Mouse (Mus musculus) forebrain, postnatal 0 days (tissue): ENCODE measurements around the gene Agbl5. TPM values are rescaled to one million over a fixed set of nuclear protein-coding genes. Genes with fewer than 3 reads are reported as not detected.

Source experiments
- ATAC-seq: fragments of 200-750 bp; cut with Nextera tagmentation; 2 replicates; pipeline ENCODE4 v1.8.0; 2017; ENCODE audit warnings: mild to moderate bottlenecking, moderate library complexity
- DNase-seq: peaks from one replicate; pipeline ENCODE4 v3.0.0-alpha.2; 2015
- H3K27ac ChIP-seq: fragments of 300-500 bp; sonication (generic); 2 replicates; pipeline ENCODE4 v1.5.1; 2014; ENCODE audit warnings: low read depth, mild to moderate bottlenecking, antibody characterized with exemption, low read length, moderate library complexity, mixed read lengths
- H3K27me3 ChIP-seq: fragments of 300-500 bp; sonication (generic); 2 replicates; pipeline ENCODE4 v1.6.1; 2014; ENCODE audit warnings: mild to moderate bottlenecking, low read length, mixed read lengths; ENCODE audit not compliant: insufficient read depth
- H3K36me3 ChIP-seq: fragments of 300-500 bp; sonication (generic); 2 replicates; pipeline ENCODE4 v1.6.1; 2014; ENCODE audit warnings: mild to moderate bottlenecking, moderate library complexity; ENCODE audit not compliant: insufficient read depth
- H3K4me1 ChIP-seq: fragments of 300-500 bp; sonication (generic); 2 replicates; pipeline ENCODE4 v1.6.1; 2014; ENCODE audit warnings: antibody characterized with exemption; ENCODE audit not compliant: insufficient read depth
- H3K4me2 ChIP-seq: fragments of 300-500 bp; sonication (generic); 2 replicates; pipeline ENCODE4 v1.6.1; 2014; ENCODE audit warnings: low read depth, mild to moderate bottlenecking, moderate library complexity
- H3K4me3 ChIP-seq: fragments of 300-500 bp; sonication (generic); 2 replicates; pipeline ENCODE4 v1.5.1; 2014; ENCODE audit warnings: low read depth, low read length, mixed read lengths
- H3K9ac ChIP-seq: fragments of 300-500 bp; sonication (generic); 2 replicates; pipeline ENCODE4 v1.6.1; 2014; ENCODE audit warnings: mild to moderate bottlenecking
- H3K9me3 ChIP-seq: fragments of 300-500 bp; sonication (generic); 2 replicates; pipeline ENCODE4 v1.6.1; 2016; ENCODE audit warnings: low read length
- CTCF ChIP-seq: sonication (generic); IDR thresholded peaks from 2 replicates; pipeline ENCODE4 v1.5.1; 2016; ENCODE audit warnings: antibody characterized with exemption, control low read depth, low read depth
- WGBS: fragments of 180-500 bp; shearing (Covaris S2); extraction: QIAGEN DNeasy Blood & Tissue Kit; methylation state at CpG from one replicate; pipeline ENCODE4 v1.1.7; 2014; 5-methylcytosine and 5-hydroxymethylcytosine counted together
- polyA plus RNA-seq: library from polyadenylated mRNA; unstranded; fragments of >200 nt; fragmentation: Nextera tagmentation; extraction: Ambion mirVana; gene quantifications from 2 replicates; pipeline ENCODE4 v1.2.1, GENCODE M21; 2015
- total RNA-seq: library from RNA; depleted of rRNA; stranded (reverse); fragments of >200 nt; gene quantifications from 2 replicates; pipeline ENCODE4 v1.2.3, GENCODE M21; 2014

Gene Agbl5
- total and polyA plus RNA-seq, 2 experiments from 2014 or later: 21.5 to 52.2 TPM

- H3K4me3 ChIP-seq: no peak overlapping the region
- no peak overlapping the region for H3K27ac ChIP-seq
- H3K9me3 ChIP-seq: no peaks in the 10 kb centered on the region
- DNase-seq: no peak
- H3K27me3 ChIP-seq: no peaks in the 10 kb centered on the region
- H3K4me1 ChIP-seq: no peaks in the 10 kb centered on the region
- ATAC-seq: no peak
- no peak overlapping the region for H3K4me2 ChIP-seq
- TF ChIP-seq CTCF: peak; percentile 42
- no peak overlapping the region for H3K9ac ChIP-seq
- WGBS: 88% methylated on average over 2 of the region's 2 CpGs
- peaks cover 4% of the 10 kb centered on the region; the same call in 1 of the 2 replicates for H3K36me3 ChIP-seq
These were observed 32.4 kb upstream of the Agbl5 start for GRCm38 (mm10) chr5:30856124-30856523.

- 52% methylated on average over 4 of the region's 4 CpGs for WGBS
These were observed 24.6 kb upstream of the Agbl5 start for GRCm38 (mm10) chr5:30863852-30864251.

DNA sequence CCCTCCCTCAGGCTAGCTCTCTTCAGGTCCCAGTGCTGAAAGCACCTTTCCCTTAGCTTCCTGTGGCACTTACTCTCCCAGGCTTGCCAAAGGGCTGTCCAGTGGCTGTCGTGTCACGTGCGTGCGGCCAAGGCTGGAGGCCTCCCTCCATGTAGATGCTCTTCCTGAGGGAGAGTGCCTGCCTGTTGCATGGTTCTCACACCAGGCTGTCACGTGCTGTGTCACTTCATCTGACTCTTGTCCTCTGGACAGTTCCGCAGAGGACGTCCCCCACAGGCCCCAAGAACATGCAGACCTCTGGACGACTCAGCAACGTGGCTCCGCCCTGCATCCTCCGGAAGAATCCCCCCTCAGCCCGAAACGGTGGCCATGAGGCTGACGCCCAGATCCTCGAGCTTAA lies 24.2 kb upstream of the Agbl5 start:
- Histone ChIP-seq H3K4me1 (0 out of 2 replicates have a peak, but pooled peaks cover 3% of the 10 kb centered on the region), H3K9ac (no peak overlapping the region), H3K27me3 (no peaks in the 10 kb centered on the region), H3K27ac (no peak overlapping the region), H3K4me2 (no peak overlapping the region), H3K9me3 (no peaks in the 10 kb centered on the region), H3K4me3 (no peak overlapping the region), H3K36me3 (peaks cover 46% of the 10 kb centered on the region)
- 54% methylated on average over 15 of the region's 15 CpGs for WGBS
- ATAC-seq (no peak), DNase-seq (no peak)
- TF ChIP-seq CTCF: no peak

More at GRCm38 (mm10) chr5:30863852-30864251, 24.6 kb upstream of the Agbl5 start:
- Histone ChIP-seq H3K27ac (no peak overlapping the region), H3K27me3 (no peaks in the 10 kb centered on the region), H3K4me3 (no peak overlapping the region), H3K4me2 (no peak overlapping the region), H3K9me3 (no peaks in the 10 kb centered on the region), H3K9ac (no peak overlapping the region), H3K4me1 (no peaks in the 10 kb centered on the region), H3K36me3 (peaks cover 46% of the 10 kb centered on the region)
- peak; percentile 44; the same call in 1 of the 2 replicates for ATAC-seq
- no peak; the same call in 1 of the 2 replicates for TF ChIP-seq CTCF
- no peak for DNase-seq

DNA sequence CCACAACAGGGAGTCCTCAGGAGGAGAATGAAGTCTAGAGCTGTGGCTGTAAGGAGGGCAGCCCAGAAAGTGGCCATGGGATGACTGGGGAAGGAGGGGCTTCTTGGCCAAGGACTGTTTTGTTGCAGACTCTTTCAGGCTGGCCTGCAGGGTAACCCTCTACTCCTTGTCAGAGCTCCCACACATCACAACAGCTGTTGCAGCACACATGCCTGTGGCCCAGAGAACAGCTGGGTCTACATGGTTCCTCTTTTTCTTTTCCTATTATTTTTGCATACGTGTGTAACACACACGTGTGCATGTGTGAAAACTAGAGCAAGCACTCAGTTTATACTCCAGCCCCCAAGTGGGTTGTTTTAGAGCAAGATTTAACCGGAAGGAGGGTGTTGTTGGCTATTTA lies 21.6 kb upstream of the Agbl5 start:
- DNase-seq (no peak), ATAC-seq (no peak)
- Histone ChIP-seq H3K36me3 (peaks cover 55% of the 10 kb centered on the region), H3K4me3 (no peak overlapping the region), H3K9ac (no peak overlapping the region), H3K4me1 (peaks cover 12% of the 10 kb centered on the region), H3K27me3 (no peaks in the 10 kb centered on the region), H3K27ac (no peak overlapping the region), H3K4me2 (no peak overlapping the region), H3K9me3 (no peaks in the 10 kb centered on the region)
- TF ChIP-seq CTCF: no peak
- WGBS: 92% methylated on average over 3 of the region's 3 CpGs

GRCm38 (mm10) chr5:30867712-30868111 lies 20.8 kb upstream of the Agbl5 start, which contains the start of gene Tmem214:
Gene Tmem214 (plus strand): TSS chr5:30868012.
- H3K27ac ChIP-seq: no peak within 1 kb of the TSS
- 0 out of 2 replicates have a peak within 1 kb of the TSS, but pooled peaks have one; percentile 83 for H3K4me2 ChIP-seq
- no peak for TF ChIP-seq CTCF
- H3K4me3 ChIP-seq: no peak within 1 kb of the TSS
- peaks cover 56% of the 10 kb centered on the region for H3K36me3 ChIP-seq
- WGBS: 94% methylated on average over 3 of the region's 3 CpGs
- DNase-seq: no peak
- no peaks in the 10 kb centered on the region for H3K27me3 ChIP-seq
- ATAC-seq: no peak
- H3K4me1 ChIP-seq: peaks cover 12% of the 10 kb centered on the region
- H3K9me3 ChIP-seq: no peaks in the 10 kb centered on the region
- no peak within 1 kb of the TSS for H3K9ac ChIP-seq

DNA sequence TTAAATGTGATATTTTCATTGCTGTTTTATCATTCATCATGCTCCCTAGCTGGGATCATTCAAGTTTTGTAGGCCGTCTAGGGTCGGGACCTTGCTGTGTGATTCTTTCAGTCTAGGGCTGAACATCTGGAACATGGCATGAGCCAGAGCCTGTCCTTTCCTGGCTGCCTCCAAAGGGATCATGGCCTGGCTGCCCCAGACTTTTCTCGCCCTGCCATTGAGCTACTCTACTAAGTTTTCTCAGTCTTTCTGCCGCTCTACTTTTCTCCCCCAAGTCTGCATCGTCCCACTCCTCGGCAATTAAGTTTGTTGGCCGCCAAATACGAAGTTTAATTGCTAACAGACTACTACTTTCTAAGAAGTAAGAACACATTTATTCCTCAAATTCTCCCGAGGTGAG lies 19.5 kb upstream of the Agbl5 start:
- H3K27ac ChIP-seq: peak overlapping the region; percentile 62; the same call in 1 of the 2 replicates
- ATAC-seq (no peak; the same call in 1 of the 2 replicates), DNase-seq (no peak)
- no peaks in the 10 kb centered on the region for H3K27me3 ChIP-seq
- TF ChIP-seq CTCF: no peak
- H3K9me3 ChIP-seq: no peaks in the 10 kb centered on the region
- H3K4me3 ChIP-seq: peak overlapping the region; percentile 90
- 18% methylated on average over 9 of the region's 9 CpGs for WGBS
- peaks cover 12% of the 10 kb centered on the region for H3K4me1 ChIP-seq
- peak overlapping the region; percentile 83 for H3K4me2 ChIP-seq
- peak overlapping the region; percentile 81 for H3K9ac ChIP-seq
- H3K36me3 ChIP-seq: peaks cover 59% of the 10 kb centered on the region

GRCm38 (mm10) chr5:30869405-30870130 lies 18.9 kb upstream of the Agbl5 start:
- TF ChIP-seq CTCF: peak; percentile 18; the same call in 1 of the 2 replicates
- no peaks in the 10 kb centered on the region for H3K27me3 ChIP-seq
- under 1% methylated on average over 55 of the region's 63 CpGs for WGBS
- H3K4me3 ChIP-seq: peak overlapping the region; percentile 90
- peak overlapping the region; percentile 62; the same call in 1 of the 2 replicates for H3K27ac ChIP-seq
- ATAC-seq (peak; percentile 96), DNase-seq (peak; percentile 88)
- no peaks in the 10 kb centered on the region for H3K9me3 ChIP-seq
- H3K4me1 ChIP-seq: peaks cover 12% of the 10 kb centered on the region
- H3K36me3 ChIP-seq: peaks cover 59% of the 10 kb centered on the region
- H3K9ac ChIP-seq: peak overlapping the region; percentile 81
- peak overlapping the region; percentile 83 for H3K4me2 ChIP-seq
